Mouse (Mus musculus): ENCODE results near the gene Gcn1l1. TPM values are rescaled to one million over a fixed set of nuclear protein-coding genes. Genes with fewer than 3 reads are reported as not detected.
"Not testable (repeated sequence)": the region's sequence is repeated elsewhere in the genome, so short reads cannot be mapped to it uniquely, and the experiment has no call there.

Gene Gcn1l1
- polyA plus RNA-seq (2012; rRNA removed), result 48.3 and 61.8 TPM in 2 replicates

DNA sequence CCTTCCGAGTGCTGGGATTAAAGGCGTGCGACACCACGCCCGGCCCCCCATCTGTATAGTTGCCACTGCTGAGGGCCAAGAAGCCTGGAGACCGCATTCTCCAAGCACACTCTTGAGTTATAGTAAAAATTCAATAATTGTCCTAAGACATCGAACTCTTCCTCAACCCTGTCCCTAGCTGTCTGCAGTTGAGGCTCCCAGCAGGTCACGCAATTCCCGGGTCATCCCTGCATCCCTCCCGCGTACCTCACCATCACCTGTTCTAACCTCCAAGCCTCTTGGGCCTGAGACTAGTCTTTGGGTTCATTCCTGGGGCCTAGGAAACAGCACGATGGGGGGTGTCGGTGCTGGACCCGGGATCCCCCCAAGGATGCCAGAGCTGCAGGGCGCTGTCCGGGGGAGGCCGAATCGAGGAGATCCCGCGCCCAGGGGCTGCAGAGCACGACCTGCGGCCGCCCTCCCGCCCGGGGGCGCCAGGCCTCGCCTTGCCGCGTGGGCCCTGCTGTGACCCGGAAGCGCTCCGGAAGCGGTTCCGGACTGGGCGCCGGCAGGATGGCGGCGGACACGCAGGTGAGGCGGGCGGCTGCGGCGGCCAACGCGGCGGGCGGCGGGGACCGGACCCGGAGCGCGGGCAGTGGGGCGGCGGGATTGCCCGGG is at the start of gene Gcn1l1:
Gcn1l1 (plus strand) TSS at position 518 of the 657 bp plus-strand sequence.
- Histone ChIP-seq H3K36me3 (ENCODE audit: control insufficient read depth, insufficient read depth, low read length) (peaks cover 14% of the 10 kb centered on the region), H3K4me3 (ENCODE audit: extremely low read depth, insufficient read depth, insufficient read length) (peak within 1 kb of the TSS; percentile 86), H3K4me1 (ENCODE audit: control insufficient read depth, insufficient read depth, insufficient read length) (peaks cover 10% of the 10 kb centered on the region), H3K27ac (ENCODE audit: insufficient read depth, low read length) (peak within 1 kb of the TSS; percentile 62; the same call in 1 of the 2 replicates), H3K27me3 (ENCODE audit: control insufficient read depth, insufficient read depth, low read length) (no peaks in the 10 kb centered on the region)
- WGBS, result 10% methylated on average over 55 of the region's 55 CpGs
- peak; percentile 36 to 79 for DNase-seq (ENCODE audit: low read depth in 1 of 2, low spot score in 2 of 2)
- TF ChIP-seq POLR2A (IDR thresholded peaks at IDR 0.05; ENCODE audit: low read depth, low read length) (peak; percentile 36), CTCF (IDR thresholded peaks at IDR 0.05; ENCODE audit: extremely low read depth, insufficient read depth, insufficient read length, insufficient replicate concordance) (peak; percentile 25; the same call in 1 of the 2 replicates)

DNA sequence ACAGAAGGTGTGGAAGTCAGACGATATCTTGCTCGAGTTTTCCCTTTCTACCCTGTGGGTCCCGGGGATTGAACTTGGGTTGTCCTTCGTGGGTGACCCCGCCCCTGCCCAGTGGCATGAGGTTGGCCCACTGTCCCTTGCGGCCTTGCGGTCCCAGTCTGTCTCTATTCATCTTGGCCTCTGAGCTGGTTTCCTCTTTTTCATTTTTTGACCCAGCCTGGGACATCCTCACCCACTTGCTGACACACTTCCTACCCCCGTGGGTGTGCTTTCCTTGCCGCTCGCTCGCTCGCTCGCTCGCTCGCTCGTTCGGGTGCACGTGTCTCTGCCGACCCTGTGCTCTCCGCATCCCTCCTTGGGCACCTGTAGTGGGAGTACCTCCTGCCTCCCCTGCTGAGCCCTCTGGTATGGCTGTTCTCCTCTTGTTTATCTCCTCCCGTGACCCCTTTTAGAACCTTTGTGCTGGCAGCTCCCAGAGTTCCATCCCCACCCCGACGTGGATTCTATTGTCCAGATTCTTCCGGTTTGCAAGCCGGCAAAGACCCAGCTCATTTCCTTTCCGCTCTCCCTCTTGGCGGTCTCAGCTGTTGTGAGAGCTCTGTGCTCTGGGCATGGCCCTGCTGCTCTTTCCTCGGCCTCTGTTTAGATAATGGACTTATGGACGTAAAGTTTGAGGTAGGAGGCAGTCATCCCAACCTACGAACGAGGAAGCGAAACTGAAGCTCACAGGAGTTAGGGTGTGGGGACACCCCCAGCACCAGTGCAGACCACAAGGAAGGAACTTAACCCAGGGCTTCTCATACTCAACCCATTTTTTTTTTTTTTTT is 48.8 kb upstream of the Gcn1l1 start:
- H3K27ac ChIP-seq (ENCODE audit: insufficient read depth, low read length), result peak overlapping the region; percentile 95
- no peak for TF ChIP-seq CTCF (IDR thresholded peaks at IDR 0.05; ENCODE audit: extremely low read depth, insufficient read depth, insufficient read length, insufficient replicate concordance)
- no peak for TF ChIP-seq POLR2A (IDR thresholded peaks at IDR 0.05; ENCODE audit: low read depth, low read length)
- peak overlapping the region; percentile 59 for H3K4me3 ChIP-seq (ENCODE audit: extremely low read depth, insufficient read depth, insufficient read length)
- DNase-seq (ENCODE audit: low read depth in 1 of 2, low spot score in 2 of 2), result peak; percentile 72 to 86
- peaks cover 44% of the 10 kb centered on the region for H3K4me1 ChIP-seq (ENCODE audit: control insufficient read depth, insufficient read depth, insufficient read length)
- WGBS, result 6% methylated on average over 32 of the region's 32 CpGs
- no peaks in the 10 kb centered on the region for H3K27me3 ChIP-seq (ENCODE audit: control insufficient read depth, insufficient read depth, low read length)
- no peaks in the 10 kb centered on the region for H3K36me3 ChIP-seq (ENCODE audit: control insufficient read depth, insufficient read depth, low read length)

DNA sequence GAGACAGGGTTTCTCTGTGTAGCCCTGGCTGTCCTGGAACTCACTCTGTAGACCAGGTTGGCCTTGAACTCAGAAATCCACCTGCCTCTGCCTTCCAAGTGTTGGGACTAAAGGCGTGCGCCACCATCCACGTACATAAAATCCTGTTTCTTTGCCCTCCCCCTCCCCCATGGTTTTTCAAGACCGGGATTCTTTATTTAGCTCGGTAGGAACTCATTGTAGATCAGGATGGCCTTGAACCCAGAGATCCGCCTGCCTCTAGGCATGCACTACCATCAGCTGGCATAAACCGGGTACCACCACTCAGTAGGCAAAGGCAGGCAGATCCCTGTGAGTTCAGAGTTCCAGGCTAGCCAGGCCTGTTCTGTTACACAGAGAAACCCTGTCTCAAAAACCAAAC is 48.1 kb upstream of the Gcn1l1 start:
- no peak for TF ChIP-seq CTCF (IDR thresholded peaks at IDR 0.05; ENCODE audit: extremely low read depth, insufficient read depth, insufficient read length, insufficient replicate concordance)
- TF ChIP-seq POLR2A (IDR thresholded peaks at IDR 0.05; ENCODE audit: low read depth, low read length), result no peak
- peak overlapping the region; percentile 95 for H3K27ac ChIP-seq (ENCODE audit: insufficient read depth, low read length)
- no peak overlapping the region for H3K4me3 ChIP-seq (ENCODE audit: extremely low read depth, insufficient read depth, insufficient read length)
- peaks cover 47% of the 10 kb centered on the region for H3K4me1 ChIP-seq (ENCODE audit: control insufficient read depth, insufficient read depth, insufficient read length)
- DNase-seq (ENCODE audit: low read depth in 1 of 2, low spot score in 2 of 2), result no peak
- H3K27me3 ChIP-seq (ENCODE audit: control insufficient read depth, insufficient read depth, low read length), result no peaks in the 10 kb centered on the region
- WGBS, result 31% methylated on average over 7 of the region's 7 CpGs
- no peaks in the 10 kb centered on the region for H3K36me3 ChIP-seq (ENCODE audit: control insufficient read depth, insufficient read depth, low read length)

DNA sequence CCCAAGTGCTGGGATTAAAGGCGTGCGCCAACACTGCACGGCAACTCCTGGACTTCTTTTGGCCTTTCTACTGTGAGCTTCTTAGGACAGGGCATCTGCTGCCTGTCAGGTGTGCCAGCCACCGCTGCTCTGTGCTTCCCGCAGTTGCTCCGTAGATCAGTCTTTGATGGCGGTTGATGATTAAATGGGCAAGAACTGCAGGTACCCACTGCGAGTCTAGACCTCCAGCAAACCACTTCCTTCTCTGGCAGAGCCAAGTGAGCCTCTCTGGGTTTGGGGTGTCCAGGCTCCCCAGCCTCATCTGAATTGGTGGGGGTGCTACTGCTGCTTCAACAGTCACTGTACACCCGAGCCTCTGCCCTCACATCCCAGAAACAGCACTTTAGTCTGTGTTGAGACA is 47.6 kb upstream of the Gcn1l1 start:
- no peak overlapping the region for H3K4me3 ChIP-seq (ENCODE audit: extremely low read depth, insufficient read depth, insufficient read length)
- peaks cover 51% of the 10 kb centered on the region for H3K4me1 ChIP-seq (ENCODE audit: control insufficient read depth, insufficient read depth, insufficient read length)
- WGBS, result 45% methylated on average over 9 of the region's 9 CpGs
- no peaks in the 10 kb centered on the region for H3K27me3 ChIP-seq (ENCODE audit: control insufficient read depth, insufficient read depth, low read length)
- TF ChIP-seq CTCF (IDR thresholded peaks at IDR 0.05; ENCODE audit: extremely low read depth, insufficient read depth, insufficient read length, insufficient replicate concordance), result no peak
- no peak for TF ChIP-seq POLR2A (IDR thresholded peaks at IDR 0.05; ENCODE audit: low read depth, low read length)
- no peak for DNase-seq (ENCODE audit: low read depth in 1 of 2, low spot score in 2 of 2)
- peak overlapping the region; percentile 95 for H3K27ac ChIP-seq (ENCODE audit: insufficient read depth, low read length)
- H3K36me3 ChIP-seq (ENCODE audit: control insufficient read depth, insufficient read depth, low read length), result no peaks in the 10 kb centered on the region

DNA sequence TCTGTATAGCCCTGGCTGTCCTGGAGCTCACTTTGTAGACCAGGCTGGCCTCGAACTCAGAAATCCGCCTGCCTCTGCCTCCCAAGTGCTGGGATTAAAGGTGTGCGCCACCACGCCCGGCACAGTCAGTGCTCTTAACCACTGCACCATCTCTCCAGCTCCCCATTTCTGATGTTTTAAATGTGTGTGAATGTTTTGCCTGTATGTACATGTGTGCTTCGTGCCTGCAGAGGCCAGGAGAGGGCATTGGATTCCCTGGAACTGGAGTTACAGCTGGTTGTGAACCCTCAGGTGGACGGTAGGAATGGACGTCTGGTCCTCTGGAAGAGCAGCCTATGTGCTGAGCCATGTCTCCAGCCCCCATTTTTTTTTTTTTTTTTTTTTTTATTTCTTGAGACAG is 46.8 kb upstream of the Gcn1l1 start:
- H3K36me3 ChIP-seq (ENCODE audit: control insufficient read depth, insufficient read depth, low read length); H3K27me3 ChIP-seq (ENCODE audit: control insufficient read depth, insufficient read depth, low read length); H3K4me3 ChIP-seq (ENCODE audit: extremely low read depth, insufficient read depth, insufficient read length); H3K27ac ChIP-seq (ENCODE audit: insufficient read depth, low read length); DNase-seq (ENCODE audit: low read depth in 1 of 2, low spot score in 2 of 2): not testable (repeated sequence)
- 95% methylated on average over 8 of the region's 8 CpGs for WGBS
- peaks cover 52% of the 10 kb centered on the region for H3K4me1 ChIP-seq (ENCODE audit: control insufficient read depth, insufficient read depth, insufficient read length)

DNA sequence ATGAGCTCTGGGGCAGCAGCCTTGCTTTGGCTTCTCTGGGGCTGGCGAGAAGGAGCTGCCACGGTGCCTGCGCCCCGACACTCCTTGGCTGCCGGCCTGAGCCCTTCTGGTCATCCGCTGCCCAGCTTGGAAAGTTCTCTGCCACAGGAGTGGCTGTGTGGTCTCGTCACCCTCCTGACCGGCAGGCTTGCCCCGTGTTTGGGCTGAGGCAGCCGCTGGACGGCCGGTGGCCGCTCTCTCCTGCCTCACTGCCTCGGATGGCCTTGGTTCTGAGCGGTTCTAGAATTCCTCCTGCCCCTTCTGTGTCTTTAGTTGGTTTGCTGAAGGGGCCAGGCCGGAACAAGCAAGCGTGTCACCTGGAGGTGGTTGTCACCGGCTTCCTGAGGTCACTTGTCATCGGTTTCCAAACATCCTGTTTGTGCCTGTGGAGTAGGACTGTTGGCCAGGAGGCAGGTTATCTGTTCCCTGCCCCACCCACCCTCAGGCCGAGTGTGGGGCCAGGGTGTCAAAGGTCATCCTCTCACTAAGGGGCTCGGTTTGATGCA is 44.7 kb upstream of the Gcn1l1 start:
- Histone ChIP-seq H3K4me1 (ENCODE audit: control insufficient read depth, insufficient read depth, insufficient read length) (peaks cover 44% of the 10 kb centered on the region), H3K27ac (ENCODE audit: insufficient read depth, low read length) (peak overlapping the region; percentile 91), H3K27me3 (ENCODE audit: control insufficient read depth, insufficient read depth, low read length) (no peaks in the 10 kb centered on the region), H3K4me3 (ENCODE audit: extremely low read depth, insufficient read depth, insufficient read length) (no peak overlapping the region), H3K36me3 (ENCODE audit: control insufficient read depth, insufficient read depth, low read length) (no peaks in the 10 kb centered on the region)
- 61% methylated on average over 21 of the region's 21 CpGs for WGBS
- DNase-seq (ENCODE audit: low read depth in 1 of 2, low spot score in 2 of 2), result no peak
- TF ChIP-seq POLR2A (IDR thresholded peaks at IDR 0.05; ENCODE audit: low read depth, low read length), result no peak
- TF ChIP-seq CTCF (IDR thresholded peaks at IDR 0.05; ENCODE audit: extremely low read depth, insufficient read depth, insufficient read length, insufficient replicate concordance), result no peak
